Mouse (Mus musculus) naive thymus-derived CD4-positive, alpha-beta T cell, adult 2 months (primary cell): ENCODE data around the gene Ssxb6.
"Not testable (repeated sequence)": the region's sequence is repeated elsewhere in the genome, so short reads cannot be mapped to it uniquely, and the experiment has no call there.

ENCODE experiments used
- DNase-seq: peaks from one replicate; pipeline ENCODE4 v3.0.0-alpha.2; 2011; ENCODE audit warnings: low read depth

Gene Ssxb6

DNA sequence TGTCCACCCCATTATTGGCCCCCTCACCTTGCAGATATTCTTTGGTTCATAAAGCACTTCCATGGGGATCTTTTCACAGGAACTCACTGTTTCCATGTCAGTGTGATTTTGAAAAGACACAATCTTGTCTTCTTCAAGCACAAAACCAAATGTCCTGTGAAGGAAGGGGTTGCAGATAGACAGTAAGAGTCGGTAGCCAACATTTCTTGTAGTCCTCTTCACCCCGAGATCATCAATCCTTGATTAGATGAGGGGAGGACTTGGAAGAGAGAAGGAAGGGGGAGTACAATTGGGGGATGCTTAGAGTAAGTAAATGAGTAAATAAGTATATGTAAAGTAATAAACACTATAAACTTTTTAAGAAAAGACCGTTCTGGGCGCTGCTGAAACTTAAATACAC is at the start of gene Ssxb6:
Ssxb6 (minus strand) TSS at position 101 of the 400 bp plus-strand sequence.
- DNase-seq: not testable (repeated sequence)

DNA sequence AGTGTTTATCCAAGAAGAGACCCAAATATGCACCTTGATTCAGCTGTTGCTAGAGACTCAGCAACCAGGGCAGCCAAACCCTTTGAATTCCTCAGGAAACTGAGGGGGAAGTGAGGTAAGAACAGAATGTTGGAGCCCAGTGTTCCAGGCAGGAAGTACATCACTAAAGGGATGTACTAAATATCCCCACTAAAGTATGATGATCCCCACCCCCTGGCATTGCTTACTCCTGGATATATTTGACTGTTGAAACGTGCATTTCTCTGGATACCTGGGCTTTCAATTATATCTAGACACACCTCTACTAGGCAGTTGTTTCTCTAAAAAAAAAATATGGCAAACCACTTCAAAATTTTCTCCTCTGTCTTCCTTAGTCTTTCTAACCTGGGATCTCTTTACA is 43.7 kb upstream of the Ssxb6 start, which contains the start of gene Ssxb3:
Ssxb3 (minus strand) TSS at position 101 of the 400 bp plus-strand sequence.
- DNase-seq: not testable (repeated sequence)

DNA sequence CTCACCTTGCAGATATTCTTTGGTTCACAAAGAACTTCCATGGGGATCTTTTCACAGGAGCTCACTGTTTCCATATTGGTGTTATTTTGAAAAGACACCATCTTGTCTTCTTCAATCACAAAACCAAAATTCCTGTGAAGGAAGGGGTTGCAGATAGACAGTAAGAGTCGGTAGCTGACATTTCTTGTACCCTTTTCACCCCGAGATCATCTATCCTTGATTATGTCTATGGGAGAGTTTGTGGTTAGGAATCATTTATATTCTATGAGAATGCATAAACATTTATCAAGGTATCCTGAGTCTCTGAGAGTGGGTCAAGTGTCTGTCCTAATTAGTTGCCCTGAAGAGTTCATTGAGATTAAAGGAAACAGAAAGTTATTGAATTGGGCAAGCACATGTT is 23.2 kb downstream of the Ssxb6 start, which contains the start of gene Gm14459:
Gm14459 (minus strand) TSS at position 101 of the 400 bp plus-strand sequence.
- DNase-seq: no peak
